Mouse (Mus musculus) midbrain, embryonic 12.5 days (tissue): ENCODE results near the gene Gm17087. TPM values are rescaled to one million over a fixed set of nuclear protein-coding genes. Genes with fewer than 3 reads are reported as not detected.
A peak's percentile ranks its signal among the peaks of the same experiment; 100 is the strongest.

ENCODE experiments used
- ATAC-seq: fragments of 200-750 bp; cut with Nextera tagmentation; 2 replicates; pipeline ENCODE4 v1.8.0; 2017; ENCODE audit warnings: low read depth, moderate TSS enrichment, moderate library complexity; ENCODE audit not compliant: low FRiP score
- H3K27ac ChIP-seq: fragments of 300-500 bp; sonication (generic); replicated peaks from 2 replicates; pipeline ENCODE4 v1.5.1; 2016; ENCODE audit warnings: mild to moderate bottlenecking
- H3K27me3 ChIP-seq: fragments of 300-500 bp; sonication (generic); 2 replicates; pipeline ENCODE4 v1.6.1; 2016; ENCODE audit warnings: mild to moderate bottlenecking
- H3K36me3 ChIP-seq: fragments of 300-500 bp; sonication (generic); 2 replicates; pipeline ENCODE4 v1.6.1; 2016
- H3K4me1 ChIP-seq: fragments of 300-500 bp; sonication (generic); 2 replicates; pipeline ENCODE4 v1.6.1; 2016
- H3K4me2 ChIP-seq: fragments of 300-500 bp; sonication (generic); replicated peaks from 2 replicates; pipeline ENCODE4 v1.6.1; 2016; ENCODE audit warnings: mild to moderate bottlenecking, moderate library complexity
- H3K4me3 ChIP-seq: fragments of 300-500 bp; sonication (generic); 2 replicates; pipeline ENCODE4 v1.5.1; 2016; ENCODE audit warnings: mild to moderate bottlenecking
- H3K9ac ChIP-seq: fragments of 300-500 bp; sonication (generic); replicated peaks from 2 replicates; pipeline ENCODE4 v1.6.1; 2016; ENCODE audit warnings: mild to moderate bottlenecking, moderate library complexity
- H3K9me3 ChIP-seq: fragments of 300-500 bp; sonication (generic); 2 replicates; pipeline ENCODE4 v1.6.1; 2016; ENCODE audit warnings: mild to moderate bottlenecking
- WGBS: fragments of 180-500 bp; shearing (Covaris S2); methylation state at CpG from one replicate; pipeline ENCODE4 v1.1.7; 2016; 5-methylcytosine and 5-hydroxymethylcytosine counted together
- polyA plus RNA-seq: library from polyadenylated mRNA; unstranded; fragments of >200 nt; fragmentation: Nextera tagmentation; extraction: Ambion mirVana; gene quantifications from 2 replicates; pipeline ENCODE4 v1.2.1, GENCODE M21; 2016

Gm17087 gene
- polyA plus RNA-seq, 1 experiment from 2014 or later: not detected

DNA sequence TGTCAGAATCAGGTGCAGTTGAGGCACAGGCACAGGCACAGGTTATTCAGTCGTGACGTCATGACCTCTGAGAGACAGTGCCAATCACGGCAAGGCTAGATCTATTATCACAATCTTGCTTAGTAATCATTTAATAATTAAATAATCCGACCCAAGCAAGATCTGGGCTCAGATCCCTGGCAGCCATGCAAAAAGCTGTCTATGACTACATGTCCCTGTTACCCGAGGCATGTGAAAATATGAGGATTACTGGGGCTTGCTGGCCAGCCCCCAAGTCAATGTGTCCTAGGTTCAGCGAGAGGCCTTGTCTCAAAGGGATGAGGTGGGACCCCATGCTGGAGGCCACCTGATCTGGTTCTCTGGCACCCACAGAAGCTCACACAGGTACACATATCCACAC lies 30.2 kb downstream of the Gm17087 start:
- no peaks in the 10 kb centered on the region for H3K36me3 ChIP-seq
- H3K27me3 ChIP-seq: no peaks in the 10 kb centered on the region
- no peak overlapping the region for H3K9ac ChIP-seq
- H3K4me3 ChIP-seq: no peak overlapping the region
- no peaks in the 10 kb centered on the region for H3K4me1 ChIP-seq
- no peak overlapping the region for H3K4me2 ChIP-seq
- WGBS: 83% methylated on average over 6 of the region's 6 CpGs
- H3K27ac ChIP-seq: no peak overlapping the region
- no peak for ATAC-seq
- no peaks in the 10 kb centered on the region for H3K9me3 ChIP-seq

DNA sequence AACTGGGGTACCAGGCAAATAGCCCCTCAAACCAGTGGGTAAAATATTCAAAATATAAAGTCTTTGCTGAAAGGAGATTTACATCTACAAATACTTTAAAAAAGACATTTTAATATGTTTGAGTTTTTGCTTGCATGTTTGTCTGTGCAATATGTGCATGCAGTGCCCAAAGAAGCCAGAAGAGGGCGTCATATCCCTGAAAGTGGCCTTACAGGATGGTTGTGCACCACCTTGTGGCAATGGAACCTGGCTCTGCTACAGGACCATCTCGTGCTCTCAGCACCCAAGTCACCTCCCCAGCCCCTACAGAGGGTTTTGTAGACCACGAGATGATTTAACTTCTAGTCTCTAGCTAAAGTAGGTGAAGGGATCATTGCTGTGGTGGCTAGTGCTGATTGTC lies 32.9 kb downstream of the Gm17087 start:
- no peak for ATAC-seq
- Histone ChIP-seq H3K36me3 (no peaks in the 10 kb centered on the region), H3K4me3 (no peak overlapping the region), H3K9me3 (no peaks in the 10 kb centered on the region), H3K4me1 (no peaks in the 10 kb centered on the region), H3K27me3 (no peaks in the 10 kb centered on the region), H3K4me2 (no peak overlapping the region), H3K9ac (no peak overlapping the region), H3K27ac (no peak overlapping the region)
- WGBS: 40% methylated on average over 3 of the region's 3 CpGs

- Histone ChIP-seq H3K27me3 (peaks cover 7% of the 10 kb centered on the region), H3K4me3 (no peak overlapping the region), H3K9ac (no peak overlapping the region), H3K4me1 (no peaks in the 10 kb centered on the region), H3K9me3 (no peaks in the 10 kb centered on the region), H3K27ac (no peak overlapping the region), H3K36me3 (no peaks in the 10 kb centered on the region), H3K4me2 (no peak overlapping the region)
- WGBS: 63% methylated on average over 4 of the region's 4 CpGs
- no peak for ATAC-seq
Observed at GRCm38 (mm10) chr17:8532609-8533008, 34.1 kb downstream of the Gm17087 start.

DNA sequence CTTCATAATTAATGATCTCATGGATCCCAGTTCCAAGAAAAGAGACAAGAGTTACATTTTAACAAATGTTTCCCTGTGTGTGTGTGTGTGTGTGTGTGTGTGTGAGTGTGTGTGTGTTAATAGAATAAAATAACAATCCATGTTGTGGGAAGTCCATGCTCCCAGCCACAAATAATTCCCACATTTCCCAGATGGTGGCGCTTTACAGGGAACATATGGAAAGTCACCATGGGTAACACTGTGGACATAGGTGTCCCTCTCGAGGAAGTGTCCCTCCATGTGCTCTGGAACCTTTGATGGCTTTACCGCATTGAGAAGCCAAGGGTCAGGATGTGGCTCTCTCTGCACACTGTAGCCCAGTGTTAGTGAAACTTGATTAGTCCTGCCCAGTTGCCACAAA lies 38.1 kb downstream of the Gm17087 start:
- no peaks in the 10 kb centered on the region for H3K9me3 ChIP-seq
- 75% methylated on average over 3 of the region's 3 CpGs for WGBS
- no peaks in the 10 kb centered on the region for H3K36me3 ChIP-seq
- H3K4me2 ChIP-seq: no peak overlapping the region
- peaks cover 20% of the 10 kb centered on the region for H3K4me1 ChIP-seq
- peaks cover 45% of the 10 kb centered on the region for H3K27me3 ChIP-seq
- H3K27ac ChIP-seq: no peak overlapping the region
- ATAC-seq: no peak
- H3K4me3 ChIP-seq: no peak overlapping the region
- no peak overlapping the region for H3K9ac ChIP-seq

- Histone ChIP-seq H3K9me3 (no peaks in the 10 kb centered on the region), H3K27me3 (peaks cover 60% of the 10 kb centered on the region)
Observed at GRCm38 (mm10) chr17:8526815-8527261, 39.9 kb downstream of the Gm17087 start.

DNA sequence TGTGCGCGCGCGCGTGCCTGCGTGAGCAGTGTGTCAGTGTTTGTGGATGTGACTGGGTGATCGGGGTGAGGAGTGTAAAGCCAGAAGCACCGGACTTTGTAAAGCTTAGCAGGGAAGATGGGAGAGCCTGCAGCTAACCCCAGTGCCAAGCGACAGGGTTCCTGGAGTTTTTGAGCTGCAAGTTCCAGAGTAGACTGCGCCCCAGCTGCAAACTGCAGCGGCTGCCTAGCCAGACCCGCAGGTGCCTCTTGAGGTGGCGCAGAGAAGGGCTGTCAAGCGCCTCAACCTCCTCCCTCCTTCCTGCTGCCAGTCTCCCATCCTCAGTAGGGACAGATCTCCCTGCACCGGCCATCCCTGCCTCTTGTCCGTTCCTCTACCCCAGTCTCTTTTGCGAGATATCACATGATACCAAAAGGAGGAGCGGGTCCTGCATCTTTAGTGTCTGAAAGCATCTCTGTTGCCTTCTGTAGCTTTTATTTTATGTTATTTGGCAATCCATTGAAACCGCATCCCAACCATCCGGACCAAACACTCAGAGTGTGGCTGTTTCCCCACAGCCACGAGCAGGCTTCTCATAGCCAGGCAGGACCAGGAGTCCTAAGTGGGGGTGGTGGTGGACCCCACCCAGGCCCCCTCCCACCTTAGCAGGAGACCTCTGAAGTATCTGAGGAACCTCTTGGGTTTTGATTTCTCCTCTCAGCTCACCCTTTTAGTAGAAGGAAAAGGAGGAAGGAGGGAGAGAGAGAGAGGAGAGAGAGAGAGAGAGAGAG lies 40.6 kb downstream of the Gm17087 start:
- Histone ChIP-seq H3K4me2 (peak overlapping the region; percentile 84), H3K9me3 (no peaks in the 10 kb centered on the region), H3K36me3 (no peaks in the 10 kb centered on the region), H3K27ac (no peak overlapping the region), H3K9ac (no peak overlapping the region), H3K4me3 (peak overlapping the region; percentile 51), H3K4me1 (peaks cover 22% of the 10 kb centered on the region), H3K27me3 (peaks cover 60% of the 10 kb centered on the region)
- ATAC-seq: no peak
- 3% methylated on average over 21 of the region's 21 CpGs for WGBS

More at GRCm38 (mm10) chr17:8526815-8527261, 39.9 kb downstream of the Gm17087 start:
- Histone ChIP-seq H3K4me3 (no peak overlapping the region), H3K36me3 (no peaks in the 10 kb centered on the region), H3K4me2 (no peak overlapping the region), H3K4me1 (peaks cover 22% of the 10 kb centered on the region), H3K27ac (no peak overlapping the region), H3K9ac (no peak overlapping the region)
- 21% methylated on average over 8 of the region's 9 CpGs for WGBS
- ATAC-seq: no peak

GRCm38 (mm10) chr17:8525225-8525721 lies 41.5 kb downstream of the Gm17087 start, which contains the start of gene Pde10a:
Gene Pde10a, plus strand, starts transcription at chr17:8525372.
- H3K27ac ChIP-seq: peak within 1 kb of the TSS; percentile 15; the same call in 1 of the 2 replicates
- 2% methylated on average over 22 of the region's 22 CpGs for WGBS

DNA sequence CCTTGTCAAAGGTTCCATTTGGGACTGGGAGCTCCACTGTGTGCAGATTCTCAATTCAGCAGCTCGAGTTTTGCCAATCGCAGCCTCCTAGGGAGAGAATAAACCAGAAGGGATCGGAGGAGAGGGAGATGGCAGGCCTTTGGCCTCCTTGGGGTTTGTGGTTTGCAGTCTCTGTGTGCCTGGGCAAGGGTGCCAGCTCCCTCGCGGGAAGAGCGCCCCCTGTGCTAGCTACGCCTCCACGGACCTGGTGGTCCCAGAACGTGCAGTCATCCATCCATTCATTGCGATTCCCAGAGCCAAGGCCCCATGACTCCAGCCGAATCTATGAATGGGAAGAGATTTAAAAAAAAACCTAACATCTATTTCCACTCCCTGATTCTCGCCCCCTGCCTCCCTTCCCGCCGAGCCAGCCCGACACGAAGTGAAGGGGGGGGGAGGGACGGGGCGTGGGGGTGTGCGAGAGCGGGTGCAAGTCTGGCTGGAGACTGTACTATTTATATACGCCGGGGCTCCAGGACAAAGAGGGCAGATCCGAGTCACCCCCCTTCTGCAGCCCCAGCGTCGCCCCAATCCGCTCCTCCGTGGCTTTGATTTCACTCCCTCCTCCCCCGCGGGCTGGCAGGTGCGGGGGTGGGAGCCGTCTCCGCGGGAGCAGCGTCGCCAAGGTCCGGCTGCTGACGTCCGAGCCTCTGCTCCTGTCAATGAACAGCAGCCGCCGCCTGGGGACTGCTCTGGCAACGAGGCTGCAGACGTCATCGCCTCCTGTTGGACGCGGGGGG lies 42.2 kb downstream of the Gm17087 start:
- peaks cover 60% of the 10 kb centered on the region for H3K27me3 ChIP-seq
- peaks cover 22% of the 10 kb centered on the region for H3K4me1 ChIP-seq
- WGBS: under 1% methylated on average over 41 of the region's 45 CpGs
- H3K27ac ChIP-seq: peak overlapping the region; percentile 15; the same call in 1 of the 2 replicates
- ATAC-seq: peak; percentile 92
- peak overlapping the region; percentile 65 for H3K9ac ChIP-seq
- no peaks in the 10 kb centered on the region for H3K9me3 ChIP-seq
- peak overlapping the region; percentile 84 for H3K4me2 ChIP-seq
- peak overlapping the region; percentile 51 for H3K4me3 ChIP-seq
- H3K36me3 ChIP-seq: no peaks in the 10 kb centered on the region

More at GRCm38 (mm10) chr17:8525225-8525721, 41.5 kb downstream of the Gm17087 start, which contains the start of gene Pde10a:
- Histone ChIP-seq H3K4me3 (peak within 1 kb of the TSS; percentile 51), H3K27me3 (peaks cover 60% of the 10 kb centered on the region), H3K4me1 (peaks cover 22% of the 10 kb centered on the region), H3K4me2 (peak within 1 kb of the TSS; percentile 84), H3K9me3 (no peaks in the 10 kb centered on the region), H3K36me3 (no peaks in the 10 kb centered on the region), H3K9ac (peak within 1 kb of the TSS; percentile 65)
- peak; percentile 68; the same call in 1 of the 2 replicates for ATAC-seq

- Histone ChIP-seq H3K9me3 (no peaks in the 10 kb centered on the region), H3K36me3 (no peaks in the 10 kb centered on the region), H3K4me3 (peak overlapping the region; percentile 51), H3K4me2 (peak overlapping the region; percentile 84), H3K4me1 (peaks cover 22% of the 10 kb centered on the region), H3K9ac (peak overlapping the region; percentile 65), H3K27me3 (peaks cover 60% of the 10 kb centered on the region), H3K27ac (0 out of 2 replicates have a peak overlapping the region, but pooled peaks have one; percentile 15)
- WGBS: 11% methylated on average over 3 of the region's 3 CpGs
- ATAC-seq: peak; percentile 28
Observed at GRCm38 (mm10) chr17:8523986-8524385, 42.8 kb downstream of the Gm17087 start.

DNA sequence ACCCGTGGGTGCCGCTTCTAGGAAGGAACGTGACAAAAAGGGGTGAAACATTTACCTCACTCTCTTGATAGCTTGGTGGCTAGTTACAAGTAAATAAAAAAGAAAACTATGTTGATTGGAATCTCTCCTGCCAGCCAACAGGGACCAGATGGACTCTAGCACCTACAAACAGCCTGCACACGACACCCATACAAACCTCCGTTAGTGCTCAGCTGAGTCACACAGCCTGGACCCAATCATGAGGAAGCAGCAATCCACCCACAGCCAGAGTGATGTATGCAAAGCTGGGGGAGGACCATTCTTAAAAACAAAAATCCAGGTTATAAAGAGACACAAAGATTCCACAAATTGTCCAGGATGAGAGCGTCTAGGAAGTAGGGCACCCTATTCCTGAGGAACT lies 50.7 kb downstream of the Gm17087 start:
- 86% methylated on average over 6 of the region's 6 CpGs for WGBS
- H3K4me1 ChIP-seq: no peaks in the 10 kb centered on the region
- H3K9me3 ChIP-seq: no peaks in the 10 kb centered on the region
- no peaks in the 10 kb centered on the region; the same call in 1 of the 2 replicates for H3K27me3 ChIP-seq
- H3K4me2 ChIP-seq: no peak overlapping the region
- no peak for ATAC-seq
- no peak overlapping the region for H3K4me3 ChIP-seq
- no peak overlapping the region for H3K9ac ChIP-seq
- H3K36me3 ChIP-seq: no peaks in the 10 kb centered on the region
- H3K27ac ChIP-seq: no peak overlapping the region
